Mouse (Mus musculus) liver (tissue): ENCODE results near the gene Jam3.
"Not testable (repeated sequence)": the region's sequence is repeated elsewhere in the genome, so short reads cannot be mapped to it uniquely, and the experiment has no call there.

ENCODE experiments used
- DNase-seq: peaks from one replicate; pipeline ENCODE4 v3.0.0-alpha.2; 2020; ENCODE audit warnings: mixed read lengths

Gene Jam3

GRCm38 (mm10) chr9:27166981-27167380 lies 11.8 kb upstream of the Jam3 start:
- DNase-seq: no peak

DNA sequence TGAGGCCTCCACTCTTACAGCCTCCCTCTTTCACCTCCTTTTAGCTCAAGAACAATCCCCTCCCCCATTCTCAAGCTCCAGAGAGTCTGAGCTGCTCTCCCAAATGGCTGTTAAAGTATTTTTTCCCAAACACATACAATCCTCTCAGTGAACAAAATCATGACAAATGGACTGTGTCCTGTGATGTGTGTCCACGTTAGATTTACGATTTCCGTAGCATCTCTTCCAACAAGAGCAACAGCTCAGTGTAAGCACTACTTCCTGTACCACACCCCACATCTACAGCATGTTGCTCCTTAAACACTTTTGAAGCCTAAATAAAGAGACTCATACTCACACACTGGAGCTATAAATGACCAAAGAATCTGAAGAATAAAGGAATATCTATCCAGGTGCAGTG lies 10.4 kb upstream of the Jam3 start:
- DNase-seq: no peak

GRCm38 (mm10) chr9:27164957-27165356 lies 9.7 kb upstream of the Jam3 start:
- DNase-seq: no peak

- not testable (repeated sequence) for DNase-seq
Observed at GRCm38 (mm10) chr9:27163661-27164060, 8.4 kb upstream of the Jam3 start.

GRCm38 (mm10) chr9:27153861-27154260 lies 1.4 kb downstream of the Jam3 start:
- no peak for DNase-seq

GRCm38 (mm10) chr9:27149836-27150235 lies 5.4 kb downstream of the Jam3 start:
- no peak for DNase-seq

DNA sequence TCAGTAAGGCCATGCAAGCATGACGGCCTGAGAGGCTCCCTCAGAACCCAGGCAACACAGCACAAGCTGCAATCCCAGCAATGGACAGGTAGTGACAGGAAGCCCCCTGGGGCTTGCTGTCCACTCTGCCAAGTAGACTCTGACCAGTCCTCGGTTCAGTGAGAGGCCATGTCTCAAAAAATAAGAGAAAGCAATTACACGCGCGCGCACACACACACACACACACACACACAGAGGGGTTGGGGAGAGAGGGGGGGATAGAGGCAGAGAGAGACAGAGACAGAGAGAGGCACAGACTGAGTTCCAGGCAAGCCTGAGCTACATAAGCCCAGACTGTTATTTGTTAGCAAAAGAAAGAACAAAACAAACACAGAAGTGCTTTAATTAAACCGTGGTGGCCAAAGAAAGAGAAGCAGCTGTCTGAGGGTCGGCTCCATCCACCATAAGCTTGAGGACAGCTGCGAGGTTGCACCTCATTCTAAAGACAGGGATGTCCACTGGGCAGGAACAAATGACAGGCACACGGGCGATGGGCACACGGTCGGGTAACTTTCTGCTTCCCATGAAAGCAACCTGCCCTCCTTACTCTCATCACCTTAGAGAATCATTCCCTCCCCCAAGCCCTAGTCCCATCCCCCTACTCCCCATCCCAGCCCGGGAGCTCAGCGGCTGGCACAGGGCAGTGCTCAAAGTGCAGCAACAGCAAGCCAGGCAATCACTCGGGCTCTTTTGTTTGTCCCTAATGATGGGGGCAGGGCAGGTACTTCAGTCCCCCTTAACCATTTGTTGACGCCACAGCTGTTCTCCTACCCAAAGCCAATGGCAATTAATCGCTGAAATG lies 6.4 kb downstream of the Jam3 start:
- peak; percentile 15 for DNase-seq

DNA sequence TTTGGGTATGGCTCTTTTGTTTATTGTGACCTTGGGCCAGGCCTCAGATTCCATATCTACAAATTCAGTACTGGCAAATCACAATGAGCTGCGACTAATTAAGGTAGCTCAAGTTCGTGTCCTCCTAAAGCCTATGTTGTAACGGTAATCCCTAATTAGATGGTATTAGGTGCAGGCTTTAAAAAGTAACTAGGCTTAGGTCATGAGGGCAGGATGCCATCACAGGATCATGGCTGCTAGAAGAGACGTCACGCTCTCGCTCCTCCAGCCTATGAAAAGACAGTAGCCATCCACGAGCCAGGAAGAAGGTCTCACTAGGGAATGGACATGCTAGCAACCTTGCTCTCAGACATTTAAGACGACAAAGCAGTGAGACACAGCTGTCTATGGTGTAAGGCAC lies 7.3 kb downstream of the Jam3 start:
- no peak for DNase-seq

DNA sequence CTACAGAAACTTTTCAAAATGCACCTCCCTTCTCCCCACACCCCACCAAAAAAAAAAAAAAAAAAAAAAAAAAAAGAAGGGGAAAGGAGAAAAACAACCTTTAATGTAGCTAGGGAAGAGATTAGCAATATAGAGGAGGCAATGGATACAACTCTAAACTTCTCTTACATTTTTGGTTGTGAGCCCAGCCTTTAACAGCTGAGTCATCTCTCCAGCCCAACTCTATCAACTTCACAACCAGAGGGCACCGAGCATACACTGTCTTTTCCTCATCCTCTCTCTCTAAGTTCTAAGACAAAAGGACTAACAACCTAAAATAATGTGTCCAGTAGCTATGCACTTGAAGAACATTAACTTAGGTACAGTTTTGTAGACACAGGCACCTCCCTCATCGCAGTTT lies 8.4 kb downstream of the Jam3 start:
- no peak for DNase-seq

GRCm38 (mm10) chr9:27144996-27145395 lies 10.2 kb downstream of the Jam3 start:
- DNase-seq: no peak

DNA sequence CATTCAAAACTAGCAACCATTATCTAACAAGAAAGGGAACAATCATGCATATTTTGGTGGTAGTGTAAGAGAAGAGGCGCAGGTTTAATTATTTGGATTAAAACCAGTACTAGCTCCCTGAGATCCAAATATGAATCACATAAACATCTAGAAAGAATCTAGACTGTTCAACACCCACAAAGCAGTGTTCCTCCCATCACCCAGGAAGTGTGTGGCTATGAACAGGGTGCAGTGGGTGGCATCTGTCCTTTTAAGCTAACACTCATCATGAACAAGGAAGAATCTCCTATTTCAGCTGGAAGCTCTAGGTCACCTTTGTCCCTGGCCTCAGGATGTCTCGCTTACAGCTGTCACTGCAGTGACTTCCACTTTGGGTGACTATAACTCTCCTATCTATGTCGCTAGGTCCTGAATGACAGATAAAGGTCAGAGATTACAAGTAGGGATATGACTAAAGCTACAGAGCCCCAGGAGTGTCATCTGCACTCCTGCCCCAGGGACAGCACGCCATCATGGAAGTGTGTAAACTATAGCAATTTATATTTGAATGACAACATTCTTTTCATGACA lies 10.9 kb downstream of the Jam3 start:
- no peak for DNase-seq

DNA sequence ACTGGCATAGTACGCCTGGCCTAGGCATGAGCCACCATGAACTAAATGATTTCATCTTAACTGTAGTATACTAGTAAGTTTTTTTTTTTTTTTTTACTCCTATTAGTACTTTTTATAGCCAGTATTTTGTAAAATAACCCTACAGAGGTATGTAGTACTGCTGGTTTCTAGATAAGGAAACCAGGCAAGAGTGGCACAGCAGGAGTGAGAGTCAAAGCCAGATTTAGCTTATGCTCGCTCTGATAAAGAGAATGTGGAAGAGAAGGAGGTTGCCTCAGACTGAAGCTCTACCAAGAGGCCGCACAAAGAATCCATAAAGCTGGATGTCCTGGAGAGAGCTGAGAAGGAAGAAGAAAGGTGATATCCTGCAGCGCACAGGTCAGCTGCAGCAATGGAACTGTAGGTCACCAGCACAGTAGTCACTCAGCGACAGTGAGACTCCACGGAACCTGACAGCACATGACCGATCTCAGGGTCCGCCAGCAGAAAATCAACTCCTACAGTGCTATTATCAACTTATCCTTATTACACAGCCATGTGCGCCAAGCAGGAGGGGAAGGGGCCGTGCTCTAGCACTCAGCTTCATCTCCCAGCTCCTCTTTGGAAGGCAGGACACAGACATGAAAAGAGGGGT lies 14.7 kb downstream of the Jam3 start:
- no peak for DNase-seq

- no peak for DNase-seq
Observed at GRCm38 (mm10) chr9:27136651-27137050, 18.6 kb downstream of the Jam3 start.

GRCm38 (mm10) chr9:27135372-27135771 lies 19.8 kb downstream of the Jam3 start:
- no peak for DNase-seq

- peak; percentile 16 for DNase-seq
Observed at GRCm38 (mm10) chr9:27134410-27134809, 20.8 kb downstream of the Jam3 start.

- no peak for DNase-seq
Observed at GRCm38 (mm10) chr9:27128629-27129028, 26.6 kb downstream of the Jam3 start.

- DNase-seq: no peak
Observed at GRCm38 (mm10) chr9:27126543-27126942, 28.7 kb downstream of the Jam3 start.

DNA sequence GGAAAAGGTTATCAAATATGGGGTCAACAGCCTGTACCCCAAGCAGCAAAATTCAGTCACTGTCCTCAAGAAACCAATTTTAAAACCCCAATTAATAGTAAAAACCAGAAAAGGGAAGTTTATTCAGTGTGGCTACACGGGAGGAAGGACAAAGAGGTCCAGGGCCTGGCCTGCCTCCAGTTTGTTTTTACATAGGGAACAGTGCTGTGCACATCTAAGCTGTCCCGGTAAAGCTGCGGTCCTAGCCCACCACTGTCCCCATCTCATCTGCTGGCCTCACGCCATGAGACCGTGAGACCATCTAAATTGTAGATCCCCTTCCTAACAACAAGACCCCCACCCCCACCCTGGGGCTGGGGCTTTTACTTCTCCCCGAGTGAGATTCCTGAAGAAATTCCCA lies 29.8 kb downstream of the Jam3 start:
- no peak for DNase-seq

DNA sequence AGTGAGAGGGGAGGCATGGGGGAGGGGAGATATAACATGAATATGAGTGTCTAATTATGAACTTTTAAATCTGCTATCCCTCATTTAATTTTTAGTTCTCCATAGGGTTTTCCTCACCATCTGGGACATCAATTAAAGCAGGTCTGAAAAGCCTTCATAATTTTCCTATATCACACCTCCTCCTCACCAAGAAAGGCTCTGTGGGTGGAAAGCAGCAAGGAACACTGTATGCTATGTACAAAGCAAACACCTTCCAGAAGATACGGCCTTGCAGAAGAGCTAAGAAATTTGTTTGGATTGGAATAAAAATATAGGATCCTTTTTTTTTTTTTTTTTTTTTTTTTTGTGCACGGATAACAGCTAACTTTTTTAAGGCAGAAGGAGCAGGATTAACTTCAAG lies 31.3 kb downstream of the Jam3 start:
- DNase-seq: no peak

- DNase-seq: no peak
Observed at GRCm38 (mm10) chr9:27122963-27123362, 32.3 kb downstream of the Jam3 start.

GRCm38 (mm10) chr9:27122076-27122475 lies 33.1 kb downstream of the Jam3 start:
- DNase-seq: no peak

GRCm38 (mm10) chr9:27121254-27121653 lies 34.0 kb downstream of the Jam3 start:
- DNase-seq: no peak

DNA sequence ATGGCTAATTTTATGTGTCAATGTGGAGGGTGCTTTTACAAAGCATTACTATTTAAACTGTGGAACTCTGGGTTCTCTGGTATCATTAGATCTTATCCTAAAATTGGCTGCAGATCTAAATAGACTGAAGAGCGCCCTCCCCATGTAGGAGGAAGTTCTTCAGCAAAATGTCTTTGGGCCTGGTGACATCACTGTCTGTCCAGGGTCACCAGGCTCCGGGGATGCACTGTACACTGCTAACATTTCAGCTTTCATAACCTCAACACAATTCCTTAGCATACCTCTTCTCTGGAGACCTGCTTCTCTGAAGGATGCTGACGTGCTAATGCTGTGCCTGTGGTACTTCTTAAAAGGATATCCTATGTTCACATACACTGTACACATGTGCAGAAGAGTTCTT lies 43.5 kb downstream of the Jam3 start:
- DNase-seq: no peak

GRCm38 (mm10) chr9:27110681-27111080 lies 44.5 kb downstream of the Jam3 start:
- no peak for DNase-seq
